Mouse (Mus musculus): ENCODE measurements at regions not wholly inside any gene's neighbourhood (a gene's known extent, or its start where the extent isn't known, plus 50 kb on each side); places are given as distances from the start of the nearest gene placed in this dataset.

DNA sequence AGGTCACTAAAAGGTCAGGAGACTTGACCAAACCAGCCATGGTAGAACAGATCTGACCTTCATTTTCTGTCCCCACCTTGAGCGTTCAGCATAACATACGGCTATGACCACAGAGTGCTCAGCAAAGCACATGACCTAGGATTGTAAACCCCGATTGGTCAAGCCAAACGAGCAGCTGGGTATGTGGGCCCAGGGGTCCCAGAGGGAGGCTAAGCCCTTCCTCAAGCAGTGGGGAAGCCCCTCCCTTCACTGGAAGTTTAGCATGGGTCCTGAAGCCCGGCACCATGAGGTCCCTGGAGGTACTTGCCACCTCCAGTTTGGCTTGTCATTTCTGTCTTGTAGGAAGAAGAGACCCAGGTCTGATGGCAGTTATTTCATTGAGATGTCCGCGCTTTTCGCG, 149.8 kb downstream of the Cct6b start:
- Histone ChIP-seq H3K4me2 (no peak overlapping the region), H3K27ac (ENCODE audit: poor library complexity, severe bottlenecking) (no peak overlapping the region), H3K27me3 (replicated peaks) (peaks cover 35% of the 10 kb centered on the region), H3K4me3 (no peak overlapping the region), H3K4me1 (replicated peaks) (no peaks in the 10 kb centered on the region), H3K36me3 (no peaks in the 10 kb centered on the region), H3K9ac (no peak overlapping the region), H3K9me3 (replicated peaks) (no peaks in the 10 kb centered on the region)
- 82% methylated on average over 9 of the region's 9 CpGs for WGBS
- no peak for ATAC-seq (ENCODE audit: insufficient number of reproducible peaks, low FRiP score)

GRCm38 (mm10) chr11:82613503-82613902, 150.6 kb downstream of the Cct6b start:
- no peak for ATAC-seq (ENCODE audit: insufficient number of reproducible peaks, low FRiP score)
- H3K9ac ChIP-seq: no peak overlapping the region
- WGBS: 23% methylated on average over 6 of the region's 6 CpGs
- H3K27ac ChIP-seq (ENCODE audit: poor library complexity, severe bottlenecking): no peak overlapping the region
- no peaks in the 10 kb centered on the region for H3K9me3 ChIP-seq (replicated peaks)
- peaks cover 27% of the 10 kb centered on the region for H3K27me3 ChIP-seq (replicated peaks)
- H3K36me3 ChIP-seq: no peaks in the 10 kb centered on the region
- H3K4me2 ChIP-seq: no peak overlapping the region
- no peak overlapping the region for H3K4me3 ChIP-seq
- H3K4me1 ChIP-seq (replicated peaks): no peaks in the 10 kb centered on the region

DNA sequence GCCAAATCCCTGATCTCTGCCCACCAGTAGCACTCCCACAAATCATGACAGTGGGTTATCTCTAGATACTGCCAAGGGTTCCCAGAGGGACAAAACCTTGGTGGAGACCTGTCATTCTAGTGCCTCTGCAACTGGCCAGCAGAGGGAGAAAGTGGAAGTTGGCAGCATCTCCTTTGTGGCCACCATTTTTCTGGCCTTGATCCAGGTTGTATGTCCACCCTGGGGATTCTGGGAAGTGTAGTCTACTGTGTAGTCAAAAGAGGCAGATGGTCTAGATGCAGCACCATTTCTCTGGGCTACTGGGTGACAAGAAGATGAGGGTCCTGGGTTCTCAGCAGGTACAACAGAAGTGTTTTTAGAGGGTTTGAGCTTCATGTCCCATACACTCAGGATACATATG, 152.1 kb downstream of the Cct6b start:
- Histone ChIP-seq H3K36me3 (no peaks in the 10 kb centered on the region), H3K9me3 (replicated peaks) (no peaks in the 10 kb centered on the region), H3K4me2 (no peak overlapping the region), H3K4me3 (no peak overlapping the region), H3K27me3 (replicated peaks) (peaks cover 17% of the 10 kb centered on the region), H3K27ac (ENCODE audit: poor library complexity, severe bottlenecking) (no peak overlapping the region), H3K4me1 (replicated peaks) (no peaks in the 10 kb centered on the region), H3K9ac (no peak overlapping the region)
- no peak for ATAC-seq (ENCODE audit: insufficient number of reproducible peaks, low FRiP score)

GRCm38 (mm10) chr11:82608963-82609362, 155.2 kb downstream of the Cct6b start:
- no peak overlapping the region for H3K4me3 ChIP-seq
- H3K4me2 ChIP-seq: no peak overlapping the region
- no peaks in the 10 kb centered on the region for H3K9me3 ChIP-seq (replicated peaks)
- H3K36me3 ChIP-seq: no peaks in the 10 kb centered on the region
- WGBS: 41% methylated on average over 1 of the region's 1 CpGs
- H3K4me1 ChIP-seq (replicated peaks): 0 out of 2 replicates have a peak, but pooled peaks cover 4% of the 10 kb centered on the region
- H3K27me3 ChIP-seq (replicated peaks): peaks cover 10% of the 10 kb centered on the region
- H3K27ac ChIP-seq (ENCODE audit: poor library complexity, severe bottlenecking): no peak overlapping the region
- H3K9ac ChIP-seq: no peak overlapping the region
- ATAC-seq (ENCODE audit: insufficient number of reproducible peaks, low FRiP score): no peak

DNA sequence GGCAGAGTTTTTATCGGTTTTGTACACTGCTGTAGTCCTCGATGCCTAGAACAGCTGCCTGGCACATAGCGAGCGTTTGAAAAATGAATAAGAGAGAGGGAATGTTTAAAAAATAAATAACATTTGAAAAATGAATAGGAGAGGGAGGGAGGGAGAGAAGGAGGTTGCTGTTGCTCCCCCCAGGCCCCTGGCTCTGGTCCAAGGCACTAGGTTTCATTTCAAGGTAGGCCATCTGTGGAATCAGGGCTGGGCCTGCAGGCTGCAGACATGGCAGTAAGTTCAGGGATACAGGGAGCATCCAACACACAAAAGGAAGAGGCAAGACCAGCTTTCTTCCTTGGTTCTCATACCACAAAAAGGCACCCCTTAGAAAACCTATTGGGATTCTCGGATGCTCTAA, 156.5 kb downstream of the Cct6b start:
- WGBS: 78% methylated on average over 5 of the region's 5 CpGs
- ATAC-seq (ENCODE audit: insufficient number of reproducible peaks, low FRiP score): no peak
- Histone ChIP-seq H3K4me3 (no peak overlapping the region), H3K27ac (ENCODE audit: poor library complexity, severe bottlenecking) (no peak overlapping the region), H3K36me3 (no peaks in the 10 kb centered on the region), H3K4me1 (replicated peaks) (peaks cover 16% of the 10 kb centered on the region), H3K9ac (no peak overlapping the region), H3K9me3 (replicated peaks) (no peaks in the 10 kb centered on the region), H3K4me2 (no peak overlapping the region), H3K27me3 (replicated peaks) (peaks cover 10% of the 10 kb centered on the region)

DNA sequence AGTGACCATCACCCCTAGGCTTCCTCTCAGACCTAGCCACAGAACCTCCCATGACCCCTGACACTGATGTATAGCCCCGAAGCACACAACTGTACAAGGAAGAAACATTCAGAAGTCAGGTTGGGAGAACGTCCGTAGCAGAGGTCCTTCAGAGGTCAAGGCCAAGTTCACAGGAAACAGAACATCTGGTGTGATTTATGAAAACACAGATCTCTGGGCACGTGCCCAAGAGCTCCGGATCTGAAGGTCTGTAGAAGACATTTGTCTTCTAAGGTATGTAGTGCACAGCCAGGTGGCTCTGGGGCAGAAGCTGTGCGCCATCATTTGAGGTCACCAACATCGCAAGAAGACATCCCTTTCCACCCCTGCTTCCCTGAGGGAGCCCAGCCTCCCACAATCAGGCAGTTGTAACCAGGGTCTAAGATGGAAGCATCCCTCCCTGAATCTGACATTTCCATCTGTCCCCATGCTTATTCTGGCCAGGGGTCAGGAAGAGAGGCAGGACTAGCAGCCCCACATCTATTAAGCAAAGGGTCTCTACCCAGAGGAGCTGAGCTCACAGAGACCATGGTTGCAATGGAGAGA, 159.8 kb downstream of the Cct6b start:
- peaks cover 21% of the 10 kb centered on the region for H3K4me1 ChIP-seq (replicated peaks)
- WGBS: 58% methylated on average over 7 of the region's 7 CpGs
- H3K36me3 ChIP-seq: no peaks in the 10 kb centered on the region
- no peak for ATAC-seq (ENCODE audit: insufficient number of reproducible peaks, low FRiP score)
- no peak overlapping the region for H3K4me3 ChIP-seq
- H3K9me3 ChIP-seq (replicated peaks): no peaks in the 10 kb centered on the region
- H3K27me3 ChIP-seq (replicated peaks): peaks cover 31% of the 10 kb centered on the region
- H3K9ac ChIP-seq: no peak overlapping the region
- no peak overlapping the region for H3K27ac ChIP-seq (ENCODE audit: poor library complexity, severe bottlenecking)
- no peak overlapping the region for H3K4me2 ChIP-seq

DNA sequence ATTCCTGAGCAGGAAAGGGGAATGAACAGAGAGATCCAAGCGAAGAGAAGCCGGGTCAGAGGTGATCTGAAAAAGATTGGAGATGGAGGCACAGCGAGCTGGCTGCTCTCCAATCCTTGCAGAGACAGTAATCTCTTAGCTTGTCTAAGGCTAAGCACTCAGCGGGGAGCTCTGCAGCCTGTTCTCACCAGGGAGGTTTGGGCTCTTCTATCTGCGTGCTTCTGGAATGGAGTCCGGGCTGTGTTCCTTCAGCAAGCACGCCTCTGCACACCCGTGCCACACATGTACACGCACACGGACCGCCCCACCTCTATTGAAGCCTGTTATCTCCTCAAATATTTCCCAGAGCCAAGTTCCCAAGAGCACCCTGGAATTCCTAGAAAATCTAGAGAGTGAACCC, 161.3 kb downstream of the Cct6b start:
- Histone ChIP-seq H3K36me3 (no peaks in the 10 kb centered on the region), H3K4me2 (peak overlapping the region; percentile 27), H3K9ac (no peak overlapping the region), H3K4me1 (replicated peaks) (peaks cover 21% of the 10 kb centered on the region), H3K27me3 (replicated peaks) (peaks cover 46% of the 10 kb centered on the region), H3K4me3 (no peak overlapping the region), H3K9me3 (replicated peaks) (no peaks in the 10 kb centered on the region), H3K27ac (ENCODE audit: poor library complexity, severe bottlenecking) (no peak overlapping the region)
- 7% methylated on average over 11 of the region's 11 CpGs for WGBS
- ATAC-seq (ENCODE audit: insufficient number of reproducible peaks, low FRiP score): no peak

GRCm38 (mm10) chr11:82602250-82602649, 161.9 kb downstream of the Cct6b start:
- Histone ChIP-seq H3K27me3 (replicated peaks) (peaks cover 52% of the 10 kb centered on the region), H3K27ac (ENCODE audit: poor library complexity, severe bottlenecking) (no peak overlapping the region), H3K9me3 (replicated peaks) (no peaks in the 10 kb centered on the region), H3K4me1 (replicated peaks) (peaks cover 21% of the 10 kb centered on the region), H3K36me3 (no peaks in the 10 kb centered on the region), H3K4me2 (no peak overlapping the region), H3K9ac (no peak overlapping the region), H3K4me3 (no peak overlapping the region)
- no peak for ATAC-seq (ENCODE audit: insufficient number of reproducible peaks, low FRiP score)
- WGBS: 43% methylated on average over 2 of the region's 2 CpGs

- H3K9ac ChIP-seq: no peak overlapping the region
- H3K4me2 ChIP-seq: no peak overlapping the region
- no peaks in the 10 kb centered on the region for H3K36me3 ChIP-seq
- H3K27ac ChIP-seq (ENCODE audit: poor library complexity, severe bottlenecking): no peak overlapping the region
- H3K4me3 ChIP-seq: no peak overlapping the region
- ATAC-seq (ENCODE audit: insufficient number of reproducible peaks, low FRiP score): no peak
- H3K27me3 ChIP-seq (replicated peaks): peaks cover 60% of the 10 kb centered on the region
- H3K9me3 ChIP-seq (replicated peaks): no peaks in the 10 kb centered on the region
- 65% methylated on average over 9 of the region's 9 CpGs for WGBS
- H3K4me1 ChIP-seq (replicated peaks): peaks cover 21% of the 10 kb centered on the region
These were observed 164.0 kb downstream of the Cct6b start for GRCm38 (mm10) chr11:82600151-82600550.

- Histone ChIP-seq H3K27me3 (replicated peaks) (peaks cover 60% of the 10 kb centered on the region), H3K4me1 (replicated peaks) (peaks cover 6% of the 10 kb centered on the region), H3K36me3 (no peaks in the 10 kb centered on the region), H3K4me3 (no peak overlapping the region), H3K4me2 (no peak overlapping the region), H3K9ac (no peak overlapping the region), H3K27ac (ENCODE audit: poor library complexity, severe bottlenecking) (no peak overlapping the region), H3K9me3 (replicated peaks) (no peaks in the 10 kb centered on the region)
- WGBS: 17% methylated on average over 6 of the region's 6 CpGs
- ATAC-seq (ENCODE audit: insufficient number of reproducible peaks, low FRiP score): no peak
These were observed 166.4 kb downstream of the Cct6b start for GRCm38 (mm10) chr11:82597757-82598156.

- Histone ChIP-seq H3K4me1 (replicated peaks) (no peaks in the 10 kb centered on the region), H3K27me3 (replicated peaks) (peaks cover 53% of the 10 kb centered on the region), H3K27ac (ENCODE audit: poor library complexity, severe bottlenecking) (no peak overlapping the region), H3K4me3 (no peak overlapping the region), H3K36me3 (no peaks in the 10 kb centered on the region), H3K4me2 (no peak overlapping the region), H3K9ac (no peak overlapping the region), H3K9me3 (replicated peaks) (no peaks in the 10 kb centered on the region)
- ATAC-seq (ENCODE audit: insufficient number of reproducible peaks, low FRiP score): no peak
- 64% methylated on average over 3 of the region's 3 CpGs for WGBS
These were observed 167.3 kb downstream of the Cct6b start for GRCm38 (mm10) chr11:82596801-82597200.

GRCm38 (mm10) chr11:82589761-82590160, 174.4 kb downstream of the Cct6b start:
- WGBS: 65% methylated on average over 2 of the region's 2 CpGs
- no peak overlapping the region for H3K4me2 ChIP-seq
- H3K27ac ChIP-seq (ENCODE audit: poor library complexity, severe bottlenecking): no peak overlapping the region
- no peaks in the 10 kb centered on the region for H3K27me3 ChIP-seq (replicated peaks)
- no peaks in the 10 kb centered on the region for H3K9me3 ChIP-seq (replicated peaks)
- no peak for ATAC-seq (ENCODE audit: insufficient number of reproducible peaks, low FRiP score)
- no peaks in the 10 kb centered on the region for H3K4me1 ChIP-seq (replicated peaks)
- H3K9ac ChIP-seq: no peak overlapping the region
- H3K4me3 ChIP-seq: no peak overlapping the region
- no peaks in the 10 kb centered on the region for H3K36me3 ChIP-seq

Measured in heart, embryonic 12.5 days (tissue).